Mouse (Mus musculus) heart, embryonic 13.5 days (tissue): ENCODE results near the gene Rars. TPM values are rescaled to one million over a fixed set of nuclear protein-coding genes. Genes with fewer than 3 reads are reported as not detected.
"Not testable (repeated sequence)": the region's sequence is repeated elsewhere in the genome, so short reads cannot be mapped to it uniquely, and the experiment has no call there.

Experiments used
- ATAC-seq: fragments of 200-750 bp; cut with Nextera tagmentation; 2 replicates; pipeline ENCODE4 v1.8.0; 2017; ENCODE audit warnings: moderate TSS enrichment; ENCODE audit not compliant: insufficient number of reproducible peaks, low FRiP score, low TSS enrichment; ENCODE audit errors: extremely low read depth
- H3K27ac ChIP-seq: fragments of 300-500 bp; sonication (generic); replicated peaks from 2 replicates; pipeline ENCODE4 v1.5.1; 2015; ENCODE audit warnings: moderate library complexity, mild to moderate bottlenecking, inconsistent platforms
- H3K27me3 ChIP-seq: fragments of 300-500 bp; sonication (generic); replicated peaks from 2 replicates; pipeline ENCODE4 v1.6.1; 2015; ENCODE audit warnings: mild to moderate bottlenecking, inconsistent platforms
- H3K36me3 ChIP-seq: fragments of 300-500 bp; sonication (generic); 2 replicates; pipeline ENCODE4 v1.6.1; 2015; ENCODE audit warnings: mild to moderate bottlenecking, inconsistent platforms
- H3K4me1 ChIP-seq: fragments of 300-500 bp; sonication (generic); 2 replicates; pipeline ENCODE4 v1.6.1; 2015; ENCODE audit warnings: inconsistent platforms
- H3K4me2 ChIP-seq: fragments of 300-500 bp; sonication (generic); 2 replicates; pipeline ENCODE4 v1.6.1; 2015; ENCODE audit warnings: inconsistent platforms, mild to moderate bottlenecking, moderate library complexity
- H3K4me3 ChIP-seq: fragments of 300-500 bp; sonication (generic); 2 replicates; pipeline ENCODE4 v1.5.1; 2015; ENCODE audit warnings: moderate library complexity, mild to moderate bottlenecking, inconsistent platforms
- H3K9ac ChIP-seq: fragments of 300-500 bp; sonication (generic); 2 replicates; pipeline ENCODE4 v1.6.1; 2015; ENCODE audit warnings: inconsistent platforms, mild to moderate bottlenecking, moderate library complexity
- H3K9me3 ChIP-seq: fragments of 300-500 bp; sonication (generic); 2 replicates; pipeline ENCODE4 v1.6.1; 2016; ENCODE audit warnings: inconsistent platforms
- WGBS: fragments of 180-500 bp; shearing (Covaris S2); methylation state at CpG from one replicate; pipeline ENCODE4 v1.1.7; 2015; ENCODE audit warnings: mixed read lengths; 5-methylcytosine and 5-hydroxymethylcytosine counted together
- polyA plus RNA-seq: library from polyadenylated mRNA; unstranded; fragments of >200 nt; fragmentation: Nextera tagmentation; extraction: Ambion mirVana; gene quantifications from 2 replicates; pipeline ENCODE4 v1.2.1, GENCODE M21; 2015

Gene Rars
- polyA plus RNA-seq, 1 experiment from 2014 or later = 63.5 TPM

DNA sequence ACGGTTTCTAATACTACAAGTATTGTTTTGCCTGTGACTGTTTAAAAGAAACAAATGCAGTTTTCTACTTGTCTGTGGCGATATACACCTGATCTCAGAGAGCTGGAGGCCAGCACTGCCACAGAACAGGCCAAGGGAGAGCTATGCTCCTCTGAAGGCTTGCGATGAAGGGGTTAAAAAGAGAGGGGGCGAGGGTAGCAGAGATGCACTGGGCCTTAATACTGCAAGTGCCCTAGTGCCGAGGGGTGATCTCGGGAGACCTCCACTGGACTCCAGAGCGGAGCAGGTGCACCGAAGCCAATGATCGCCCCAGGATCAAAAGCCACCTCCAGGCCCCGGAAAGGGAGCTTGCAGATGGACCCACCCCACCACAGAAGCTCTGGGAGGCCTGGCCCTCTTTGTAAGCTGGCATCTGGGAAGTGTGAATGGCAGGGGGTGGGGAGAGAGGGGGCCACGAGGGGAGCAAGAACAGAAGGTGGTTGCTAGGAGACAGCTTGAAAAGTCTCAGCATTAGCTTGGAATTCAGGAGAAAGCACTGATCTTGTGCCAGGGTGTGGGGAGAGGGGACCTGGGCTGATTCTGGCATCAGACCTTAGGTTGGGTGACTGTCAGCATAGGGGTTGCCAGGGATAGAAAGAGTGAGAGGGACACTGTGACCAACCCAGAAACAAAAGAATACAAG is 22.2 kb upstream of the Rars start:
- no peak overlapping the region for H3K4me2 ChIP-seq
- 63% methylated on average over 11 of the region's 11 CpGs for WGBS
- peaks cover 12% of the 10 kb centered on the region for H3K4me1 ChIP-seq
- H3K27ac ChIP-seq = 0 out of 2 replicates have a peak overlapping the region, but pooled peaks have one; percentile 32
- no peaks in the 10 kb centered on the region for H3K27me3 ChIP-seq
- H3K9me3 ChIP-seq = no peaks in the 10 kb centered on the region
- peaks cover 7% of the 10 kb centered on the region for H3K36me3 ChIP-seq
- H3K9ac ChIP-seq = no peak overlapping the region
- no peak overlapping the region for H3K4me3 ChIP-seq
- no peak for ATAC-seq

DNA sequence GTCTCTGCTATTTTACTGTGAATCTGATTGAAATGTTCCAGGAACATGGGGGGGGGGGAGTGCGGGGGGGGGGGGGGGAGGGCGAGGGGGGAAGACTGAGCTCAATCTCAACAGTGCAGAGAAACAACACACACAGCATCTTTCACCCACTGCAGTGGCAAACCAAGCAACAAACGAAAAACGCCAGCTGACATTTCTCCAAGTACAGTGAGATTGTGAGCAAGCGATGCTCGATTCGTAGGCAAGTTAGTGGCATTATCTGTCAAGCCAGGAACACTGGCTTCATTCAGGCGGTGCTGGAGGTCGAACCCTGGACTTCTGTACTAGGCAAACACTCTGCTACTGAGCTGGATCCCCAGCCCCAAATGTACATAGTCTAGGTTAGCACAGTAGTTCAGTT is 21.3 kb upstream of the Rars start:
- Histone ChIP-seq H3K27me3 (no peaks in the 10 kb centered on the region), H3K4me2 (no peak overlapping the region), H3K4me3 (no peak overlapping the region), H3K9ac (no peak overlapping the region), H3K9me3 (no peaks in the 10 kb centered on the region), H3K4me1 (peaks cover 12% of the 10 kb centered on the region), H3K27ac (no peak overlapping the region), H3K36me3 (peaks cover 11% of the 10 kb centered on the region)
- no peak for ATAC-seq
- WGBS = 72% methylated on average over 7 of the region's 9 CpGs

DNA sequence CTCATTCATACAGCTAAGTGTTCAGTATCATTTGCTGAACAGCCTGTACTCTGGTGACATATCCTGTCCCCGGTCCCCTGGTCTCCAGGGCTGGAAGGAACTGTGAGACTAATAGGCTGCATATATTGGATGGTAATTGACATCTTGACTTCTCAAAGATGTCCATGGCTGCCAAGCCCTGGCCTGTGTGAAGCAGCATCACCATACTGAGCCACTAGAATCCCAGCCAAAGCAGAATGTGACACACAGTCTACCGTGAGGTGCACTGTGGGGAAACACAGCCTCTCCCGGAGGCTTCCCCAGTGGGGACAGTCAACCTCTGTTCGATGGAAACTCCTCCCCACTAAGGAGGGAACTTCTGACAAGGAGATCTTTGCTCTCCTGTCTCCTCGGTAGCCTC is 20.6 kb upstream of the Rars start:
- no peak for ATAC-seq
- Histone ChIP-seq H3K27me3 (no peaks in the 10 kb centered on the region), H3K9ac (no peak overlapping the region), H3K4me3 (no peak overlapping the region), H3K9me3 (no peaks in the 10 kb centered on the region), H3K36me3 (peaks cover 11% of the 10 kb centered on the region), H3K27ac (0 out of 2 replicates have a peak overlapping the region, but pooled peaks have one; percentile 15), H3K4me1 (peaks cover 12% of the 10 kb centered on the region), H3K4me2 (no peak overlapping the region)
- WGBS = 64% methylated on average over 5 of the region's 5 CpGs

DNA sequence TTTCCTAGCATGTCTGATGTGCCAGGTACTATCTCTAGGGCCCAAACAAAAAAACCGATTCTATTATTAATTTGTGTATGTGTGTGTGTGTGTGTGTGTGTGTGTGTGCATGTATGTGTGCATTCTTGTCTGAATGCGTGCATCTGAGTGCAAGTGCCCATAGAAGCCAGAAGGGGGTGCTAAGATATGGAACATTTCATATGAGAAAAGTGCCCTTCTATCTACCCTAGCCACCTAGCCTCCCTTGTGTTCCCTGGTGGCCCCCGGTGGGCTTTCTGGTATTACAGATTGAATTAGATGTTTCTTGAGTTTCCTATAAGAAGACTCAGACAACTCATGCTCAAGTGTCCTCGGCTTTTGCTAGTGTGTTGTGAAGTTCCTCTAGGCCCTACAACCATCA is 19.3 kb upstream of the Rars start:
- Histone ChIP-seq H3K27ac (no peak overlapping the region), H3K9me3 (no peaks in the 10 kb centered on the region), H3K36me3 (peaks cover 11% of the 10 kb centered on the region), H3K4me1 (peaks cover 12% of the 10 kb centered on the region), H3K27me3 (no peaks in the 10 kb centered on the region), H3K4me2 (no peak overlapping the region), H3K4me3 (no peak overlapping the region), H3K9ac (no peak overlapping the region)
- no peak for ATAC-seq
- WGBS = 91% methylated on average over 4 of the region's 4 CpGs

DNA sequence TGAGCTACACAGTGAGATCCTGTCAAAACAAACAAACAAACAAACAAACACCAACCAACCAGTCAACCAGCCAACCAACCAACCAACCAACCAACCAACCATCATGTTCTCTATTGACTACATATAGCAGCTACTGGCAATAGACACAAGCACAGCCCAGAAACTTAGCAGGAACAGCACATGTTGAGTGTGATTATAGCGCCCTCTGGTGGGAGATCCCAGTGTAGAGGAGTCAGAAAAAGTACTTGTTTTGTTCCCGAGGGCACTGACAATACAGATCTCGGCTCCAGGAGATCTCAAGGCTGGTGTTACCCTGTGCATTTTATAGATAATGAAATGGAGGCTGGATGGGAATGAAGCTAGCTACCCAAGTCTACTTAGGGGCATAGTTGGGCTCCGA is 18.4 kb upstream of the Rars start:
- H3K27ac ChIP-seq = no peak overlapping the region
- WGBS = 53% methylated on average over 4 of the region's 4 CpGs

DNA sequence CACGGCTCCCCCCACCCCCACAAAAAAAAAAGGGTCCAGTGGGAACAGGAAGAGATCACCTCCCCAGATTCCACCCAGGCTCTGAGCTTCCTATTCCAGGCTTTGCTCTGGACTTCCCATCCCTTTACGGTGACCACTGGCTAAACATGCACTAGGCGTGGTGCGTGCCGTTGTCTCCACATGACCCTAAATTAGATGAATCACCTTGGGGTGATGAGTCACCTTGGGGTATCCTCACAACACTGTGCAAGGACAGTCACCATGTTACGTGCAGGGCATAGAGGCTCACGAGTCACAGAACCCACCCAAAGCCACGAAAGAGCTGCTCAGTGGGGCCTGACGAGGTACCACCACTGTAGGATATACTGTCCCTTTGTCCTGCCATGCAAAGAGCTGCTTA is 10.0 kb upstream of the Rars start:
- no peak for ATAC-seq
- 82% methylated on average over 9 of the region's 9 CpGs for WGBS
- no peak overlapping the region for H3K27ac ChIP-seq
- no peak overlapping the region for H3K4me2 ChIP-seq
- peaks cover 6% of the 10 kb centered on the region; the same call in 1 of the 2 replicates for H3K36me3 ChIP-seq
- no peak overlapping the region for H3K9ac ChIP-seq
- H3K9me3 ChIP-seq = no peaks in the 10 kb centered on the region
- no peak overlapping the region for H3K4me3 ChIP-seq
- H3K27me3 ChIP-seq = no peaks in the 10 kb centered on the region
- no peaks in the 10 kb centered on the region for H3K4me1 ChIP-seq

More for the DNA sequence above, 18.4 kb upstream of the Rars start:
- no peak overlapping the region for H3K4me2 ChIP-seq
- no peaks in the 10 kb centered on the region for H3K9me3 ChIP-seq
- peaks cover 11% of the 10 kb centered on the region for H3K36me3 ChIP-seq
- H3K9ac ChIP-seq = no peak overlapping the region
- peaks cover 12% of the 10 kb centered on the region for H3K4me1 ChIP-seq
- H3K27me3 ChIP-seq = no peaks in the 10 kb centered on the region
- H3K4me3 ChIP-seq = no peak overlapping the region
- ATAC-seq = no peak

DNA sequence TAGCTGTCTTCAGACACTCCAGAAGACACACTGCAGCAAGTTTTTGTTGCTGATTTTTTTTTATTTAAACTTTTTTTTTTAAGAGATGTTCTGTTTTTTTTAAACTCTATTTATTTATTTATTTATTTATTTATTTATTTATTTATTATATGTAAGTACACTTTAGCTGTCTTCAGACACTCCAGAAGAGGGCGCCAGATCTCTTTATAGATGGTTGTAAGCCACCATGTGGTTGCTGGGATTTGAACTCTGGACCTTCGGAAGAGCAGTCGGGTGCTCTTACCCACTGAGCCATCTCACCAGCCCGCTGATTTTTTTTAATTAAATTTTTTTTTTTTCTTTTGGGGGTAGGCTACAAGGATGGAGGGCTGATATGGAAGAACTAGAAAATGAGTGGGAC is 8.3 kb upstream of the Rars start:
- WGBS = 67% methylated on average over 4 of the region's 4 CpGs
- not testable (repeated sequence) for H3K9me3 ChIP-seq, H3K27me3 ChIP-seq, H3K27ac ChIP-seq, ATAC-seq, H3K4me1 ChIP-seq, H3K9ac ChIP-seq, H3K36me3 ChIP-seq, H3K4me2 ChIP-seq, H3K4me3 ChIP-seq

DNA sequence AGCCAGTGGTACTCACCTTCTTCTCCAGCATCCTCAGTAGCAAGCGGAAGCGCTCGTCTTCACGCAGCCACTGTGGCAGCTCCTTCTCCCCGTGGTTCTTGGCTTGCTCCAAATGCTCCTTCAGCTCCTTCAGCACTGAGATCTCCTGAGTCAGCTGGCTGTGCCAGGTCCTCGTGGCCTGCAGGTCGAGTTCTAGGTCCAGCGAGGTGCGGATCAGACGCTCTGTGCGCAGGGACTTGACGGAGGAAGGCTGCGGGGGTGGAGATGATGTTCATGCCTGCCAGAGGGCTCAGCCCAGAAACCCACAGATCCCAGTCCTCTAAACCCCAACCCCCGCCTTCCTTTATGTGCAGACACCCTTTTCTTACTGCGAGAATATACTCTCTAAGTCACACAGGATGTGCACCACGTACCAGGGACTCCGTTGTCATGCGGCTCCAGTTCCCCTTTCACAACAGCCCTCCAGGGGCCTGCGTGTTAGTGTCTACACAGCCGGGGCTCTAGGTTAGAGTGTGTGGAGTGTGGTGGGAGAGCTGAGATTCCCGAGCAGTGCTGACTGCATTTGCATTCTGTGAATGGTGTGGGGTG is 7.5 kb upstream of the Rars start:
- Histone ChIP-seq H3K4me2 (no peak overlapping the region), H3K27ac (no peak overlapping the region), H3K9ac (no peak overlapping the region), H3K4me3 (no peak overlapping the region), H3K27me3 (no peaks in the 10 kb centered on the region), H3K4me1 (peaks cover 7% of the 10 kb centered on the region), H3K36me3 (peaks cover 6% of the 10 kb centered on the region; the same call in 1 of the 2 replicates), H3K9me3 (no peaks in the 10 kb centered on the region)
- WGBS = 84% methylated on average over 21 of the region's 21 CpGs
- ATAC-seq = no peak

DNA sequence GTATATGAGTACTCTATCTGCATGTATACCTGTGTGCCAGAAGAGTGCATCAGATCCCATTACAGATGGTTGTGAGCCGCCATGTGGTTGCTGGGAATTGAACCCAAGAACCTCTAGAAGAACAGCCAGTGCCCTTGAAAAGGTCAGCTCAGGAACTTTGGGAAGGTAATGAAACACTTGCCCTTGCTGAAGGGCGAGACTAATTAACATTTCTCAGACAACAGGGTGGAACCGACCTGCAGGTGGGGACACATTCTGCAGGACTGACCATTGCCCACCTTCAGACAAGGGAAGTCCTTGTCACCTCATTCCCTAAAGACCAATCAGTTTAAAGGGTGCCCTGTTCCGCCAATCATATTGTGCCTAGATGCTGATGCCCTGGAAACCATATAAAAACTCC is 6.5 kb upstream of the Rars start:
- not testable (repeated sequence) for H3K4me2 ChIP-seq, ATAC-seq, H3K36me3 ChIP-seq, H3K4me3 ChIP-seq, H3K9ac ChIP-seq, H3K27ac ChIP-seq, H3K4me1 ChIP-seq, H3K9me3 ChIP-seq, H3K27me3 ChIP-seq
- WGBS = 83% methylated on average over 4 of the region's 4 CpGs

DNA sequence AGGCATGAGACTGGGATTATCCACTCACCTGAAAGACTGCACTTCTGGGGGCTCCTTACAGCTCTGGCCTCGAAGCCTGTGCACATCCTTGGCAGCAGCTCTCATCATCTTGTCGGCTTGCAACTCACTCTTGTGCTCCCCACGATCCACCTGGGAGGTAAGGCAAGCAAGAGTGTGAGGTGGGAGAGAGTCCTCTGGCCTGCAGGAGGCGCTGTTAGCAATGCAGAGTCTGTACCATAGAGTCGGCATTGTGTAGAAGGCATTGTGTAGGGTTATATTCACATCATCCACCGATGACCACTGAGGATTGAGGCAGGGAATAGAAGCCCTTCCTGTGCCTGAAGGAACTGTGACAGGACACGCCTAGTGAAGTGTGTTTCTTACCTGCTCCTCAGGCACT is 6.0 kb upstream of the Rars start:
- ATAC-seq = no peak
- H3K4me2 ChIP-seq = no peak overlapping the region
- H3K36me3 ChIP-seq = peaks cover 4% of the 10 kb centered on the region; the same call in 1 of the 2 replicates
- no peak overlapping the region for H3K27ac ChIP-seq
- H3K9me3 ChIP-seq = no peaks in the 10 kb centered on the region
- H3K4me3 ChIP-seq = no peak overlapping the region
- no peaks in the 10 kb centered on the region for H3K27me3 ChIP-seq
- H3K4me1 ChIP-seq = peaks cover 7% of the 10 kb centered on the region
- 80% methylated on average over 7 of the region's 7 CpGs for WGBS
- no peak overlapping the region for H3K9ac ChIP-seq

DNA sequence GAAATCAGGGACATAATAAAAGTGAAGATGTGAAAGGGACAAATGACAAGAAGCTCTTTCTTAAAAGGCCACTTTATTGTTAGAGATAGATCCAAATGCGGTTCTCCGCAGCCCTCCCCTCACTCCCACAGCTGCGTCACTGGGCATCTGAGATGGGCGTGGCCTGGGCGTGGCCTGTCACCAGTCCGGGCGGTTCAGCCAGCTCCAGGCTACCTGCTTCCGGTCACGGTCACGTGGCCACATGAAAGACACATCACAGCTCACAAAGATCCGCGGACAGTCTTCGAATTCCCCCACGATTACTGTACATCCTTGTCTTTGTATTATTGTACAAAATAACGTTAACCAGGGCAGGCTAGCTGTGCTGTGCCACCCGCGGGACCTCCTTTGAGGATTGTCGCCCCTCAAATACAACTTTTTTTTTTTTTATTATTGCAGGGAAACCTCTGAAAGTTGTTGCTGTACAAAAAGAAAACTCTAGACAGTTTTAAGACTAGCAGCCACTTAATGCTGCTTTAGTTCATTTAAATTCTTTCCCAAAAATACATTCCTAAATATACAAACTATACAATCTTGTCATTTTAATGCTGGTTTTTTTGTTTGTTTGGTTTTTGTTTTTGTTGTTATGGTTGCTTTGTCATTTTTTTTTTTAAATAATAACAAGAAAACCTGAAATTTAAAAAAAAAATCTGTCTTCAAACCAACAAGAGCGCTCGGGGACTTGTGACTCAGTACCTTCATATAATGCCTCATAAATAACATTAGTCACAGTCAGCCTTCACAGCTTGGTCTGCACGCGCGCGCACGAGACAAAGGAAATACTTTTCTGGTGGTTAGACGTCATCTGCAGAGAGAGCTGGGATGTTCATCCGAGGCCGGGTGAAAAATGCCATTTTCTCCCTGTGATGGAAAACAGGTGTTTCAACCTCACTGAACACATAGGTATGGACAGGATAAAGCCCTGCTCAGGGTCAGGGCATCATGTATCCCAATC is 4.3 kb upstream of the Rars start:
- peak overlapping the region; percentile 50; the same call in 1 of the 2 replicates for H3K27ac ChIP-seq

More for the DNA sequence above, 4.3 kb upstream of the Rars start:
- peak overlapping the region; percentile 80 for H3K9ac ChIP-seq
- no peaks in the 10 kb centered on the region for H3K27me3 ChIP-seq
- ATAC-seq = peak; percentile 88; the same call in 1 of the 2 replicates
- whole genome bisulfite sequencing = 28% methylated on average over 28 of the region's 28 CpGs
- peak overlapping the region; percentile 49 for H3K4me3 ChIP-seq
- H3K36me3 ChIP-seq = peaks cover 4% of the 10 kb centered on the region; the same call in 1 of the 2 replicates
- peak overlapping the region; percentile 74 for H3K4me2 ChIP-seq
- peaks cover 9% of the 10 kb centered on the region for H3K4me1 ChIP-seq
- H3K9me3 ChIP-seq = no peaks in the 10 kb centered on the region
